Mouse (Mus musculus): ENCODE measurements at regions not wholly inside any gene's neighbourhood (a gene's known extent, or its start where the extent isn't known, plus 50 kb on each side); places are given as distances from the start of the nearest gene placed in this dataset.

GRCm38 (mm10) chr2:166487688-166488087, 225.9 kb downstream of the Prex1 start:
- Histone ChIP-seq H3K9me3 (ENCODE audit: control insufficient read depth, insufficient read depth, low read depth, low read length) (no peaks in the 10 kb centered on the region), H3K4me3 (ENCODE audit: insufficient read depth in 1 of 2, low read depth in 1 of 2, low read length in 2 of 2, poor library complexity in 1 of 2, severe bottlenecking in 1 of 2) (no peak overlapping the region), H3K27ac (ENCODE audit: insufficient read depth, low read depth, low read length, poor library complexity, severe bottlenecking) (no peak overlapping the region), H3K9ac (ENCODE audit: insufficient read depth, low read depth, low read length, poor library complexity, severe bottlenecking) (no peak overlapping the region), H3K36me3 (ENCODE audit: control insufficient read depth, insufficient read depth, low read length, poor library complexity, severe bottlenecking) (no peaks in the 10 kb centered on the region), H3K4me1 (ENCODE audit: control insufficient read depth in 2 of 2, insufficient read depth in 2 of 2, low read length in 2 of 2, poor library complexity in 1 of 2) (peaks cover 0 to 12% of the 10 kb centered on the region in 2 experiments; a peak in 2 of 4 replicates)
- in situ Hi-C loops (cut with MboI; ENCODE audit: low sequenced_read_pairs in 2 of 2, unreplicated experiment in 2 of 2): no loop called here
- DNase-seq (ENCODE audit: low read depth, low spot score): no peak
- TF ChIP-seq HCFC1 (IDR thresholded peaks at IDR 0.05; ENCODE audit: borderline replicate concordance, insufficient read depth, low read length) (no peak), CHD2 (IDR thresholded peaks at IDR 0.05; ENCODE audit: low read depth, low read length) (no peak), MAFK (IDR thresholded peaks at IDR 0.05; ENCODE audit: insufficient read depth, low read depth, low read length) (no peak), ZNF384 (IDR thresholded peaks at IDR 0.05; ENCODE audit: low read depth, low read length) (no peak)

GRCm38 (mm10) chr2:166485788-166486187, 227.8 kb downstream of the Prex1 start:
- no peak for DNase-seq (ENCODE audit: low read depth, low spot score)
- no peak overlapping the region for H3K9ac ChIP-seq (ENCODE audit: insufficient read depth, low read depth, low read length, poor library complexity, severe bottlenecking)
- no peaks in the 10 kb centered on the region for H3K9me3 ChIP-seq (ENCODE audit: control insufficient read depth, insufficient read depth, low read depth, low read length)
- H3K36me3 ChIP-seq (ENCODE audit: control insufficient read depth, insufficient read depth, low read length, poor library complexity, severe bottlenecking): no peaks in the 10 kb centered on the region
- TF ChIP-seq CHD2 (IDR thresholded peaks at IDR 0.05; ENCODE audit: low read depth, low read length) (no peak), HCFC1 (IDR thresholded peaks at IDR 0.05; ENCODE audit: borderline replicate concordance, insufficient read depth, low read length) (no peak), ZNF384 (IDR thresholded peaks at IDR 0.05; ENCODE audit: low read depth, low read length) (no peak), MAFK (IDR thresholded peaks at IDR 0.05; ENCODE audit: insufficient read depth, low read depth, low read length) (no peak), ZC3H11A (IDR thresholded peaks at IDR 0.05; ENCODE audit: borderline replicate concordance, low read depth, low read length) (no peak)
- no peak overlapping the region for H3K4me3 ChIP-seq (ENCODE audit: insufficient read depth in 1 of 2, low read depth in 1 of 2, low read length in 2 of 2, poor library complexity in 1 of 2, severe bottlenecking in 1 of 2)
- H3K27ac ChIP-seq (ENCODE audit: insufficient read depth, low read depth, low read length, poor library complexity, severe bottlenecking): no peak overlapping the region
- in situ Hi-C loops (cut with MboI; ENCODE audit: low sequenced_read_pairs in 2 of 2, unreplicated experiment in 2 of 2): no loop called here
- H3K4me1 ChIP-seq (ENCODE audit: control insufficient read depth in 2 of 2, insufficient read depth in 2 of 2, low read length in 2 of 2, poor library complexity in 1 of 2): peaks cover 0 to 12% of the 10 kb centered on the region in 2 experiments; a peak in 2 of 4 replicates

GRCm38 (mm10) chr2:166485361-166485760, 228.3 kb downstream of the Prex1 start:
- in situ Hi-C loops (cut with MboI; ENCODE audit: low sequenced_read_pairs in 2 of 2, unreplicated experiment in 2 of 2): no loop called here
- no peak for DNase-seq (ENCODE audit: low read depth, low spot score)
- no peak overlapping the region for H3K9ac ChIP-seq (ENCODE audit: insufficient read depth, low read depth, low read length, poor library complexity, severe bottlenecking)
- H3K9me3 ChIP-seq (ENCODE audit: control insufficient read depth, insufficient read depth, low read depth, low read length): no peaks in the 10 kb centered on the region
- TF ChIP-seq HCFC1 (IDR thresholded peaks at IDR 0.05; ENCODE audit: borderline replicate concordance, insufficient read depth, low read length): no peak
- no peak for TF ChIP-seq MAFK (IDR thresholded peaks at IDR 0.05; ENCODE audit: insufficient read depth, low read depth, low read length)
- no peak for TF ChIP-seq CHD2 (IDR thresholded peaks at IDR 0.05; ENCODE audit: low read depth, low read length)
- H3K36me3 ChIP-seq (ENCODE audit: control insufficient read depth, insufficient read depth, low read length, poor library complexity, severe bottlenecking): no peaks in the 10 kb centered on the region
- H3K27ac ChIP-seq (ENCODE audit: insufficient read depth, low read depth, low read length, poor library complexity, severe bottlenecking): no peak overlapping the region
- peaks cover 0 to 12% of the 10 kb centered on the region in 2 experiments; a peak in 2 of 4 replicates for H3K4me1 ChIP-seq (ENCODE audit: control insufficient read depth in 2 of 2, insufficient read depth in 2 of 2, low read length in 2 of 2, poor library complexity in 1 of 2)
- H3K4me3 ChIP-seq (ENCODE audit: insufficient read depth in 1 of 2, low read depth in 1 of 2, low read length in 2 of 2, poor library complexity in 1 of 2, severe bottlenecking in 1 of 2): no peak overlapping the region

DNA sequence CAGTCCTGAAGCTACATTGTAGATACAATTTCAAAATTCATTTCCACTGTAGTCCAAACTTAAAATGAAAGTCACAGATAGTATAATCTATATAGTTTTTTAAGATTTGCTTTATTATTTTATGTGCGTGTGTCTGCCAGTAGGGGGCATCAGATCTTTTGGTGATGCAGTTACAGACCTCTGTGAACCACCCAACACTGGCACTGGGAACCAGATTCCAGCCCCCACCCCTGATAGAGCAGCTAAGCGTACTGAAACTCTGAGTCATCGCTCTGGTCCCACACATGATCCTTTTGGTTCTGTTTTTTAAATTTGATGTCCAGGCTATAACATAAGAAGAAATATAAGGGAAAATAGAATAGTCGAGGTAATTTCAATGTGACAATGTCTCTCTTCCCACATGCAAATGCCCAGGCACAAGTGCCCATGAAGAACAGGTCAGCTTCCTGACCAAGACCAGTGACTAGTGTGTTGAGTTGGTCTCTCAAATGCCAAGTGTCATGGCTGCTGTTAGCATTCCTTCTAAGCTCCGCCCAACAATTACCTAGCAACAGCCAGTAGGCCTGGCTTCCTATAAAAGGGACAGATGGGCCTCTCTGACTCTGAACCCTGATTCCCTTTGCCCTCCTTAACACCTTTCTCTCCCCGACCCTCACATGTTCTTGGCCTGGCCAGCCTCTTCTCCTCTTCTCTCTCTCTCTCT, 229.9 kb downstream of the Prex1 start:
- peak; percentile 17; the same call in 1 of the 2 replicates for TF ChIP-seq ZC3H11A (IDR thresholded peaks at IDR 0.05; ENCODE audit: borderline replicate concordance, low read depth, low read length)
- no peak for TF ChIP-seq ZNF384 (IDR thresholded peaks at IDR 0.05; ENCODE audit: low read depth, low read length)
- no peaks in the 10 kb centered on the region for H3K9me3 ChIP-seq (ENCODE audit: control insufficient read depth, insufficient read depth, low read depth, low read length)
- H3K4me3 ChIP-seq (ENCODE audit: insufficient read depth in 1 of 2, low read depth in 1 of 2, low read length in 2 of 2, poor library complexity in 1 of 2, severe bottlenecking in 1 of 2): no peak overlapping the region
- peaks cover 0 to 6% of the 10 kb centered on the region in 2 experiments; a peak in 1 of 4 replicates for H3K4me1 ChIP-seq (ENCODE audit: control insufficient read depth in 2 of 2, insufficient read depth in 2 of 2, low read length in 2 of 2, poor library complexity in 1 of 2)
- no peak overlapping the region for H3K27ac ChIP-seq (ENCODE audit: insufficient read depth, low read depth, low read length, poor library complexity, severe bottlenecking)
- in situ Hi-C loops (cut with MboI; ENCODE audit: low sequenced_read_pairs in 2 of 2, unreplicated experiment in 2 of 2): no loop called here
- H3K36me3 ChIP-seq (ENCODE audit: control insufficient read depth, insufficient read depth, low read length, poor library complexity, severe bottlenecking): no peaks in the 10 kb centered on the region
- H3K9ac ChIP-seq (ENCODE audit: insufficient read depth, low read depth, low read length, poor library complexity, severe bottlenecking): no peak overlapping the region
- peak; percentile 21 for DNase-seq (ENCODE audit: low read depth, low spot score)
